Mouse (Mus musculus) kidney, adult 2 months (tissue): Measurements from ENCODE around the gene Galnt16. TPM values are rescaled to one million over a fixed set of nuclear protein-coding genes. Genes with fewer than 3 reads are reported as not detected.

Experiments used
- DNase-seq: peaks from one replicate; pipeline ENCODE4 v3.0.0; 2021
- H3K27ac ChIP-seq: fragments of 200-500 bp; 2 replicates; pipeline ENCODE4 v1.5.1; 2012; ENCODE audit warnings: low read depth, low read length, control low read depth, inconsistent platforms; ENCODE audit not compliant: insufficient read depth
- H3K27me3 ChIP-seq: fragments of 200-500 bp; replicated peaks from 2 replicates; pipeline ENCODE4 v1.6.1; 2012; ENCODE audit warnings: mild to moderate bottlenecking, moderate library complexity, low read length, inconsistent platforms; ENCODE audit not compliant: control insufficient read depth, insufficient read depth
- H3K36me3 ChIP-seq: fragments of 200-500 bp; 2 replicates; pipeline ENCODE4 v1.6.1; 2012; ENCODE audit warnings: mild to moderate bottlenecking, moderate library complexity, low read length, inconsistent platforms; ENCODE audit not compliant: control insufficient read depth, insufficient read depth
- H3K4me1 ChIP-seq: fragments of 200-500 bp; 2 replicates; pipeline ENCODE4 v1.6.1; 2011; ENCODE audit warnings: low read length; ENCODE audit not compliant: control insufficient read depth, insufficient read depth
- H3K4me3 ChIP-seq: fragments of 200-500 bp; 2 replicates; pipeline ENCODE4 v1.5.1; 2011; ENCODE audit warnings: mild to moderate bottlenecking, low read depth, low read length, control low read depth; ENCODE audit not compliant: insufficient read depth
- CTCF ChIP-seq: fragments of 200-500 bp; conservative IDR thresholded peaks from 2 replicates; pipeline ENCODE4 v1.5.1; 2011; ENCODE audit warnings: low read depth, mild to moderate bottlenecking, control low read depth, low read length, moderate library complexity, mixed read lengths; ENCODE audit not compliant: insufficient read depth, insufficient read length
- POLR2A ChIP-seq: fragments of 200-500 bp; IDR thresholded peaks from one replicate; pipeline ENCODE4 v1.6.1; 2011; ENCODE audit warnings: low read depth, low read length, control low read depth
- WGBS: fragments of 180-500 bp; shearing (Covaris S2); methylation state at CpG from one replicate; pipeline ENCODE4 v1.1.7; 2018; 5-methylcytosine and 5-hydroxymethylcytosine counted together
- polyA plus RNA-seq: library from polyadenylated mRNA; depleted of rRNA; stranded (reverse); fragments of >200 nt; gene quantifications from 2 replicates; pipeline ENCODE4 v1.2.3, GENCODE M21; 2012

Galnt16 gene
- polyA plus RNA-seq, 1 experiment: 0.81 TPM

DNA sequence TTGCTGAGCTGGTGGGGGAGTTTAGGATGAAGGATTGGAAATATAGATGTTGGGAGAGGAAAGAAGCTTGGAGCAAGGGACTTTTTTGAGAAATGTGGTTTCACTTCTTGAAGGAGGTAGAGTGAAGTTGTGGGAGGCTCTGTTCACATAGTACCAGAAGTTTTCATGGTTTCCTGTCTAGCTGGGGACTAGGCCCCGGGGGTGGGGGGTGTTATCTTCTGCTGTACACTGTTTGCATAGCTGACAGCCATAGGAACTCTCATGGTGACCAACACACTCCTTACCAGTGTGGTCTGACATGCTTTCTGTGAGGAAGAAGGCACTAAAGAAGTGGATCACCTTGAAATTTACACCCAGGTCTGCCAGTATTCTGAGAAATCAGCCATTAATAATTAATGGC lies 22.4 kb upstream of the Galnt16 start:
- no peaks in the 10 kb centered on the region for H3K27me3 ChIP-seq
- H3K36me3 ChIP-seq: peaks cover 1% of the 10 kb centered on the region
- no peak overlapping the region for H3K4me3 ChIP-seq
- 73% methylated on average over 1 of the region's 1 CpGs for WGBS
- no peak overlapping the region for H3K27ac ChIP-seq
- no peak for DNase-seq
- no peaks in the 10 kb centered on the region for H3K4me1 ChIP-seq
- TF ChIP-seq POLR2A: no peak
- TF ChIP-seq CTCF: no peak

DNA sequence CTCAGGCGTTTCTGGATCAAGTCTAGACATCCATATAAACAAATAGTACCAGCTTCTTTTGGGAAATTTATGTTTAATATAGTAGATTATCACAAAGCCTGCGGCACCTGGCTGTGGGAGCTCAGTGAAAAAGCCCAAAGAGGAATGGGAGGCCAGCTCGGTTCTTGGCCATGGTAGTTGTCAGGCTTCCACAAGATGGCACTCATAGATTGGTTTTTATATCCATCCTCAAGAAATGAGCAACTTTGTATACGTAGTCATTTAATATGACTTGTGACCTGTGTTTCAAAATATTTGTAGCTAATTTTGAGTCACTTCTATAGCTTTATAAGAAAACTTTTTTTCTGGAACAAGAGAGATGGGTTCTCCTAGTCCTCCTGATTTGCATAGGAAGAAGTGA lies 19.7 kb upstream of the Galnt16 start:
- Histone ChIP-seq H3K36me3 (no peaks in the 10 kb centered on the region; the same call in 1 of the 2 replicates), H3K27me3 (no peaks in the 10 kb centered on the region), H3K4me3 (no peak overlapping the region), H3K27ac (no peak overlapping the region), H3K4me1 (no peaks in the 10 kb centered on the region)
- 73% methylated on average over 4 of the region's 4 CpGs for WGBS
- no peak for DNase-seq
- no peak for TF ChIP-seq POLR2A
- TF ChIP-seq CTCF: peak; percentile 30; the same call in 1 of the 2 replicates

DNA sequence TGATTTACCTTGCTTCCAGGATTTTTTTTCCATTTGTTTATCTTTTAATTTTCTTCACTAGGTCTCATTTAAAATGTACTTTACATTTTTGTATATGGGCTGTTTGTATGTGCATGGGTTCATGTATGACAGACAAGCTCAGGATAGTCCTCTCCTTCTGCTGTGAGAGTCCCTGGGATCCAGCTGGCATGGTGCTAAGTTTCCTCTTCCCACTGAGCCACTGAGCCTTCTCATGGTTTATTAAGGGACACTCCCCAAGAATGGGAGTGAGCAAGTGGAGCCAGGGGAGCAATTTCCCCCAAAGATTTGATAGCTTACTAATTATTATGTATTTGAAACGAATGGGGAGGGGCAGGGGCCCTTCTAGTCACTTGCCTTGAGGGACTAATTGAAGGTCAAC lies 17.6 kb upstream of the Galnt16 start:
- H3K36me3 ChIP-seq: no peaks in the 10 kb centered on the region; the same call in 1 of the 2 replicates
- no peak for TF ChIP-seq POLR2A
- no peak for TF ChIP-seq CTCF
- H3K4me1 ChIP-seq: no peaks in the 10 kb centered on the region
- no peak overlapping the region for H3K4me3 ChIP-seq
- no peaks in the 10 kb centered on the region for H3K27me3 ChIP-seq
- 56% methylated on average over 1 of the region's 1 CpGs for WGBS
- no peak overlapping the region for H3K27ac ChIP-seq
- no peak for DNase-seq

DNA sequence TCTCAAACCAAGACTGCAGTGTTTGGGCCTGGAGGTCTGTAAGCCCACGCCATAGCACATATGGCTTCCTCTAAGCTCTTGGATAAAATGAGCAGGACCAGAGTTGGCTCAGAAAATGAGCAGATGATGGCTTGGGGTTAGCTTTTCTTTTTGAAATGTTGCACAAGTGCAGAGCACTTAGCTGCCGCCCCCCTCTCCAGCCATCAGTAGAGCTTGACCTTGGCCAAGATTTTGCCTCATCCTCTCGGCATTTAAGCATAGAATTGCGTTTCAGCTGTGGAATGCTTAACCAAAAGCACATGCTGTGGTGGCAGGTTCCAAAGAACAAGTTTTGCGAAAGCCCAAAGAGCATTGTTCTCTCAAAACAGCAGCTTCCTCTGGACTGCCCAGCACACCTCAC lies 13.4 kb upstream of the Galnt16 start:
- 76% methylated on average over 5 of the region's 5 CpGs for WGBS
- Histone ChIP-seq H3K27me3 (no peaks in the 10 kb centered on the region), H3K36me3 (no peaks in the 10 kb centered on the region), H3K4me1 (no peaks in the 10 kb centered on the region), H3K4me3 (no peak overlapping the region), H3K27ac (no peak overlapping the region)
- TF ChIP-seq CTCF: no peak
- no peak for TF ChIP-seq POLR2A
- DNase-seq: no peak

DNA sequence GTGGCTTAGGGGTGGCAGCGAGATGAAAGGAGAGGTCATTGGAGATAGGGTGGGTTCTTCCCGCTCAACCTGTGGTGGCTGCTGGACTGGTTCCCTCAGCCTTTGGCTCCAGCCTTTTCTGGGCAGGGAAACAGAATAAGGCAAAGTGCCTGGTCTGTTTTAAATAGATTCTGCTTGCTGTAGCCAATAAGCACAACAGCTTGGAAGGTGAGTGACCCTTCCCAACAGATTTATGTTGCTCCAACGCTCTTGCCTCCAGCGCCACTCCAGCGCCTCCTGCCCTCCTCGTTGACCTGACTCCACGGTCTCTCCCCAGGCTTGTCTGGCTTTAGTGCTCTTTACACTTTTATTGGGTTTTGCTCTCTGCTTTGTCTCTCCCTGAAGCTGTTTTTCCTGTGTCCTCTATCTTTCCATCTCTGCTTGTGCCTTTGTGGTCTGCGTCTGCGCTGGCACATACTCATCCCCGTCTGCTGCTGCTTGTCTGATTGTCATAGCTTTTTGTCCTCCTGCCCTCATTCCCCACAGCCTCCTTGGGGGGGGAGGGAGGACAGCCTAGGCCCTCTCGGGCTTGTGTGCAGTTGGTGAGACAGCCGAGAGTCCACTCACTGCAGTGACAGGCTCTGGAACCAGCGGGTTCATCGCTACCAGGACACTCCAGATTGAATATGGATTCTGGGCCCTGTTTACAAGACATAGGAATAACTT lies 10.9 kb upstream of the Galnt16 start:
- H3K4me1 ChIP-seq: no peaks in the 10 kb centered on the region
- TF ChIP-seq POLR2A (no peak), CTCF (no peak)
- no peaks in the 10 kb centered on the region for H3K27me3 ChIP-seq
- WGBS: 53% methylated on average over 14 of the region's 14 CpGs
- DNase-seq: peak; percentile 42
- no peaks in the 10 kb centered on the region for H3K36me3 ChIP-seq
- no peak overlapping the region for H3K4me3 ChIP-seq
- H3K27ac ChIP-seq: no peak overlapping the region

DNA sequence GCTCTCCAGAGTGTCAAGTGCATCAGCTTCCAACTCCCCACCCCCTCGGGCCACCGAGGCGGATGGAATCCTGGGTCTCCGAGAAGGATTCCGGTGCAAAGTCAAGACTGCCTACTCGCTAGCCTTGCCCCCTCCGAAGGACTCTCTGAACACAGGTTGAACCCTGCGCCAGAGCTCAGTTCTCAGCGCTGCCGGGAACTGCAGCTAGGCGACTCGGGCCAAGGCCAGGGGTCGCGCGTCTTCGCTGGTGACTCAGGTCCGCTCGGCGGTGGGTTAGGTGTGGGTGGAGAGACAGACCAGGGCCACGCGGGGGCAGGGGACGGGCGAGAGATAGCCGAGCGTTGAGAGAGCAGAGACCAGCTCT lies 298 bp downstream of the Galnt16 start:
- TF ChIP-seq POLR2A: no peak
- no peak for TF ChIP-seq CTCF
- under 1% methylated on average over 25 of the region's 25 CpGs for WGBS
- DNase-seq: no peak
- no peak overlapping the region for H3K27ac ChIP-seq
- H3K4me1 ChIP-seq: no peaks in the 10 kb centered on the region
- H3K4me3 ChIP-seq: no peak overlapping the region
- H3K27me3 ChIP-seq: peaks cover 4% of the 10 kb centered on the region
- no peaks in the 10 kb centered on the region for H3K36me3 ChIP-seq

DNA sequence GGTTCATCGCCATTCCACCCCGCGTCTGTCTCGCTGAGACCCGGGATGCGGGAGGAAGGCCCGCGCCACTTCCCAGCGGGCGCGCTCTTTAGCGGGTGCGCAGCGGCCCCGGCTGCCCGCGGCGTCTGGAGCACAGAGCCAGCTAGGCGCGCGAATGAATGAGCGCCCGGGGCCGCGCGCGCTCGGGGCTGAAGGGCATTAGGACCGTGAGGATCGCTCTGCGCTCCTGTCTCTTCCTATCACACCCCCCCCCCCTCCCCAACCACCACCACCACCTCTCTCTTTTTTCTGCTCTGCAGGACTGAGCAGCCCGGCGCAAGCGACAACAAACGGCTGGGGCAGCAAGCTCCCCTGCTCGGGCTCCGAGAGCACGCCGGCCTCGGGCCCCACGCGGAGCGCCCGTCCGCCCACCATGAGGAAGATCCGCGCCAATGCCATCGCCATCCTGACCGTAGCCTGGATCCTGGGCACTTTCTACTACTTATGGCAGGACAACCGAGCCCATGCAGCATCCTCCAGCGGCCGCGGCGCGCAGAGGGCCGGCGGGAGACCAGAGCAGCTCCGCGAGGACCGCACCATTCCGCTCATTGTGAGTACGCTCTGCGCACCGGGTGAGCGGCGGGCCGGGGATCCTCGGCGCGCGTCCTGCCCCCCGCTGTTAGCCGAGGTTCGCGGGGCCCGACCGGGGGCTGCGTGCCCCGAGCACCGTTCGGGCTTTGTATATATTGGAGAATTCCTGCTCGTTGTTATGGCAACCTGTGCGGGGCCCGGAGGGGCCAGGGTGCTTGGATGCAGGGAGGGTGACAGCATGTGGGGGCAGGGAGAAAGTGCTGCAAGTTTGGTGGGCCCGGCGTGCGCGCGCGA lies 912 bp downstream of the Galnt16 start:
- Histone ChIP-seq H3K4me3 (peak overlapping the region; percentile 48; the same call in 1 of the 2 replicates), H3K4me1 (no peaks in the 10 kb centered on the region), H3K27ac (no peak overlapping the region), H3K36me3 (no peaks in the 10 kb centered on the region), H3K27me3 (peaks cover 4% of the 10 kb centered on the region)
- TF ChIP-seq POLR2A (no peak), CTCF (no peak)
- no peak for DNase-seq
- 1% methylated on average over 80 of the region's 90 CpGs for WGBS
